Comparison of ENCODE assay signal across 7 mouse cellular contexts in genomic region chr5:74252672-74253286, GRCm38 (mm10). TPM values are rescaled to one million over a fixed set of nuclear protein-coding genes. Genes with fewer than 3 reads are reported as not detected.
DNase-seq lines count a peak whose midpoint lies in the region; ATAC-seq and TF ChIP-seq lines count a peak whose summit lies in the region.

No protein-coding gene starts in this region.

- H3K4me2 ChIP-seq in lung, embryonic 14.5 days, result no peak overlapping the region

- no peak overlapping the region for H3K9ac ChIP-seq in lung, embryonic 14.5 days

- no peak for TF ChIP-seq CTCF in lung, embryonic 14.5 days (IDR thresholded peaks at IDR 0.05; ENCODE audit: low read depth)
- no peak for TF ChIP-seq CTCF in olfactory bulb, adult 2 months (IDR thresholded peaks at IDR 0.05; ENCODE audit: insufficient read depth, low read depth, low read length)

- H3K36me3 ChIP-seq in lung, embryonic 14.5 days (ENCODE audit: insufficient read depth), result no peaks in the 10 kb centered on the region

- peak; percentile 53 for DNase-seq in lung, embryonic 14.5 days
- no peak for DNase-seq in lung, postnatal 14 days
- DNase-seq in cerebellum, adult 9-11 months, result peak; percentile 95
- DNase-seq in frontal cortex, adult 2 months (ENCODE audit: extremely low spot score in 1 of 2, low spot score in 1 of 2), result peak; percentile 72 to 79
- no peak for DNase-seq in thymus, postnatal 10 days (ENCODE audit: low spot score in 2 of 2)
- no peak for DNase-seq in gastrocnemius, postnatal 25 days

- WGBS in lung, embryonic 14.5 days, result 49% methylated on average over 6 of the region's 6 CpGs
- 81% methylated on average over 6 of the region's 6 CpGs for WGBS in olfactory bulb, adult 2 months

- ATAC-seq in lung, embryonic 14.5 days (ENCODE audit: insufficient read depth), result peak; percentile 35; the same call in 1 of the 2 replicates

- H3K27ac ChIP-seq in lung, embryonic 14.5 days (ENCODE audit: low read depth), result peak overlapping the region; percentile 64; the same call in 1 of the 2 replicates
- peak overlapping the region; percentile 46; the same call in 1 of the 2 replicates for H3K27ac ChIP-seq in olfactory bulb, adult 2 months (ENCODE audit: insufficient read depth, low read depth, low read length)

- H3K27me3 ChIP-seq in lung, embryonic 14.5 days (ENCODE audit: insufficient read depth, low read length), result no peaks in the 10 kb centered on the region

- no peak for TF ChIP-seq POLR2A in olfactory bulb, adult 2 months (IDR thresholded peaks at IDR 0.05; ENCODE audit: insufficient read depth, low read depth, low read length)

- no peak overlapping the region for H3K4me3 ChIP-seq in lung, embryonic 14.5 days (ENCODE audit: low read depth, low read length)
- no peak overlapping the region for H3K4me3 ChIP-seq in olfactory bulb, adult 2 months (ENCODE audit: insufficient read depth, low read depth, low read length)

- peaks cover 31% of the 10 kb centered on the region; the same call in 1 of the 2 replicates for H3K4me1 ChIP-seq in lung, embryonic 14.5 days (ENCODE audit: insufficient read depth)
- peaks cover 31% of the 10 kb centered on the region for H3K4me1 ChIP-seq in olfactory bulb, adult 2 months (ENCODE audit: control insufficient read depth, insufficient read depth, low read length)

- no peaks in the 10 kb centered on the region for H3K9me3 ChIP-seq in lung, embryonic 14.5 days (ENCODE audit: low read depth, low read length)

RNA-seq across cellular contexts. Expression of gene Rasl11b, which starts 57.7 kb away (rescaled TPM):
- 90.2 and 93.2 TPM in 2 replicates for polyA plus RNA-seq in lung, embryonic 14.5 days (2014; fragmentation: Nextera tagmentation; extraction: Ambion mirVana)
- polyA plus RNA-seq in frontal cortex, adult 2 months (2012; rRNA removed), result 191 and 225 TPM in 2 replicates
- not detected in 2 replicates for polyA plus RNA-seq in olfactory bulb, adult 2 months (2012; ENCODE audit: insufficient read depth, insufficient read length, low replicate concordance, missing spikeins)
- 1 to 10 TPM; 2.3 to 2.8 TPM for total RNA-seq in gastrocnemius, postnatal 25 days (2021)

Comparison
In these comparisons a context has a peak if more than half of its experiments do, and no peak if none do; other contexts are left out.
1. DNase-seq: peak in lung, embryonic 14.5 days (single experiment), cerebellum, adult 9-11 months (single experiment) and frontal cortex, adult 2 months (2 of 2); none in lung, postnatal 14 days (single experiment), thymus, postnatal 10 days (0 of 2) and gastrocnemius, postnatal 25 days (single experiment).